Mouse (Mus musculus) Patski (cell line): ENCODE results near the gene Abcg4. TPM values are rescaled to one million over a fixed set of nuclear protein-coding genes. Genes with fewer than 3 reads are reported as not detected.
A peak's percentile ranks its signal among the peaks of the same experiment; 100 is the strongest.

ENCODE experiments used
- ATAC-seq: fragments of 100-300 bp; one replicate; pipeline ENCODE4 v1.8.0; 2021
- CTCF ChIA-PET: fragments of 350-600 bp; sonication (Branson Sonifier 250); formaldehyde crosslinking; loops from one replicate; lab custom pipeline; 2022; ENCODE audit warnings: inconsistent platforms; lab: Charles Lee
- POLR2A ChIA-PET: fragments of 350-600 bp; sonication (Branson Sonifier 250); formaldehyde crosslinking; loops from one replicate; lab custom pipeline; 2022; ENCODE audit warnings: antibody characterized with exemption, inconsistent platforms; lab: Charles Lee
- DNase-seq: peaks from one replicate; pipeline ENCODE4 v3.0.0-alpha.2; 2011; ENCODE audit warnings: low read depth, low spot score
- H3K27me3 ChIP-seq: fragments of 371-371 bp; one replicate; pipeline ENCODE4 v1.5.1; 2021
- CTCF ChIP-seq: fragments of 100-300 bp; IDR thresholded peaks from one replicate; pipeline ENCODE4 v1.5.1; 2021
- in situ Hi-C: fragments of 300-500 bp; cut with MboI; formaldehyde crosslinking; loops from 3 replicates; pipeline ENCODE4 v1.11.1; 2018; ENCODE audit warnings: low pct_unique_long_range_greater_than_20kb, mixed read lengths
- polyA plus RNA-seq: library from polyadenylated mRNA; unstranded; gene quantifications from one replicate; pipeline ENCODE4 v1.2.3, GENCODE M21; 2021

The Abcg4 gene
- polyA plus RNA-seq, 1 experiment from 2014 or later: 0.04 TPM

DNA sequence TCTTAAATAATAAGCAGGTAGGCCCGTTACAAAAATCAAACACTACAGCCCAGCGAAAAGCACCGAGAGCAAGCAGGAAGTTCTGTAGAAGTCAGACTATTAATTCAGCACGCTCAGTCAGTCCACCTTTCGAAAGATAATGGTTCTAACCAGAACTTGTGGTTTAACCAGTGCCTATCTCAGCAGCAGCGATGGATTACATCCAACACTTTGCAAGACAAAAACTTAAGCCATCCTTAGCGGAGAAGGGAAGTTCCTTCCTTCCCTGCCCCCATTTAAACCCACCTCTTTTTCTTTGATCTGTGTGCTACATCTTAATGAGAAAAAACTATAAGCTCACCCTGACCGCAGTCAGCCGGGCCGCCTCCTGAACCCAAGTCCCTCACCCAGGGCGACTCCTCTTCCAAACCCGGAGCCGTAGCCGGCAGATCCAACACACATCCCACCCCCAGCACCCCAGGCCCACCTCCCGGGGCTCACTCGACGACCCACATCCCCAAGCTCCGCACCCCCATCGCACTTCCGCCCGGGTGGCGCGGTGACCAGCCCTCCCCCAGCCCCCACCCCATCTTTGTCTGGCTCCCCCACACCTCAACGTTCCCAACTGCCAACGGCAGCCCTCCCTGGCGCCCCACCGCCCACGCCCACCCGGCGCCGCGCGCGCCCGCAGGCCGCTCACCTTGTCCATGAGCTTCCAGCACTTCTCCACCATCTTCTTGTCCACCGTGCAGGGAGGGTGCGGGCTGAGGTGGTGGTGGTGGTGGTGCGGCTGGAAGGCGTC is 55.2 kb downstream of the Abcg4 start:
- ATAC-seq: peak; percentile 33
- no peak for TF ChIP-seq CTCF
- CTCF ChIA-PET: interaction anchor here (0.9 to 1.6 kb wide), 6 partner anchors 36 to 129 kb away, joined by 3 to 5 read pairs (median 4); partner anchors contain the start of gene Vps11
- no peaks in the 10 kb centered on the region for H3K27me3 ChIP-seq
- in situ Hi-C loops: loop anchor here (10.0 kb wide), 1 partner anchor 108 kb away; no protein-coding TSS in a partner anchor
- DNase-seq: no peak
- POLR2A ChIA-PET: interaction anchor here (0.7 to 2.0 kb wide), 4 partner anchors 10 to 125 kb away, joined by 3 to 6 read pairs (median 4); no protein-coding TSS in a partner anchor

GRCm38 (mm10) chr9:44231609-44232008 is 56.8 kb downstream of the Abcg4 start:
- in situ Hi-C loops: loop anchor here (10.0 kb wide), 1 partner anchor 107 kb away; no protein-coding TSS in a partner anchor
- no peak for ATAC-seq
- no peak for DNase-seq
- CTCF ChIA-PET: no interaction called here
- H3K27me3 ChIP-seq: no peaks in the 10 kb centered on the region
- POLR2A ChIA-PET: no interaction called here
- no peak for TF ChIP-seq CTCF

DNA sequence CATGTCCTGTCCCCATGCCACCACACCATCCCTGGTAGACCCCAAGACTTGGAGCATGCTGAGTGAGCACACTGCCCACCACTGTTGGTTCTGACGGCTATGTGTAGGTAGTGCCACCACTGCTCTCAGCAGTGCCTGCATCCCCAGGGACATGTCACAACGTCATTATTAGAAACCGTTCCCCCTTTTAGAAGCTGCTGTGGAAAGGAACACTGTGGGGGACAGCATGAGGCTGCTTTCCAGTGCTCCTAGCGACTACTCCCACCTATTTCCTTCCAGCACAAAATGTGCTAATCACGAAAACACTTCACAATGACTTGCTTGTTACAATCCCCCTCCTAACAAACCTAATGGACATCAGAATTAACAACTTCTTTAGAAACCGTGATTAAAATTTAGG is 62.4 kb downstream of the Abcg4 start:
- no peaks in the 10 kb centered on the region for H3K27me3 ChIP-seq
- ATAC-seq (no peak), DNase-seq (no peak)
- CTCF ChIA-PET: no interaction called here
- in situ Hi-C loops: no loop called here
- POLR2A ChIA-PET: no interaction called here
- TF ChIP-seq CTCF: no peak

Other genes with a start within 250 kb of the Abcg4 start
- not detected for gene Thy1, start 245.2 kb downstream of the Abcg4 start, polyA plus RNA-seq
- 1.7 TPM for gene Usp2, start 221.6 kb downstream of the Abcg4 start, polyA plus RNA-seq
- gene Mfrp, start 186.9 kb downstream of the Abcg4 start, polyA plus RNA-seq: 0.12 TPM
- gene C1qtnf5, start 181.4 kb downstream of the Abcg4 start, polyA plus RNA-seq: 0.15 TPM
- gene Gm49380, start 175.1 kb downstream of the Abcg4 start, polyA plus RNA-seq: 0.08 TPM
- 38.4 TPM for gene Rnf26, start 175.1 kb downstream of the Abcg4 start, polyA plus RNA-seq
- 72.8 TPM for gene Mcam, start 154.1 kb downstream of the Abcg4 start, polyA plus RNA-seq
- gene Cbl, start 54.6 kb downstream of the Abcg4 start, polyA plus RNA-seq: 20.2 TPM
- gene Ccdc153, start 47.9 kb downstream of the Abcg4 start, polyA plus RNA-seq: not detected
- gene Pdzd3, start 37.1 kb downstream of the Abcg4 start, polyA plus RNA-seq: 0.03 TPM
- 1.3 TPM for gene Nlrx1, start 20.0 kb downstream of the Abcg4 start, polyA plus RNA-seq
- gene Hinfp, start 17.1 kb upstream of the Abcg4 start, polyA plus RNA-seq: 18.1 TPM
- gene C2cd2l, start 31.7 kb upstream of the Abcg4 start, polyA plus RNA-seq: 29.5 TPM
- gene Dpagt1, start 37.4 kb upstream of the Abcg4 start, polyA plus RNA-seq: 37.0 TPM
- 80.2 TPM for gene H2afx, start 46.1 kb upstream of the Abcg4 start, polyA plus RNA-seq
- 46.8 TPM for gene Hmbs, start 55.6 kb upstream of the Abcg4 start, polyA plus RNA-seq
- 46.5 TPM for gene Vps11, start 73.1 kb upstream of the Abcg4 start, polyA plus RNA-seq
- gene Hyou1, start 90.9 kb upstream of the Abcg4 start, polyA plus RNA-seq: 190 TPM
- 28.7 TPM for gene Slc37a4, start 108.2 kb upstream of the Abcg4 start, polyA plus RNA-seq
- gene Rps25, start 118.5 kb upstream of the Abcg4 start, polyA plus RNA-seq: 764 TPM
- 66.3 TPM for gene Trappc4, start 119.0 kb upstream of the Abcg4 start, polyA plus RNA-seq
- gene Ccdc84, start 130.0 kb upstream of the Abcg4 start, polyA plus RNA-seq: 30.5 TPM
- gene Foxr1, start 152.5 kb upstream of the Abcg4 start, polyA plus RNA-seq: not detected
- not detected for gene Upk2, start 166.4 kb upstream of the Abcg4 start, polyA plus RNA-seq
- 40.4 TPM for gene Bcl9l, start 194.2 kb upstream of the Abcg4 start, polyA plus RNA-seq